In the genomic region with DNA sequence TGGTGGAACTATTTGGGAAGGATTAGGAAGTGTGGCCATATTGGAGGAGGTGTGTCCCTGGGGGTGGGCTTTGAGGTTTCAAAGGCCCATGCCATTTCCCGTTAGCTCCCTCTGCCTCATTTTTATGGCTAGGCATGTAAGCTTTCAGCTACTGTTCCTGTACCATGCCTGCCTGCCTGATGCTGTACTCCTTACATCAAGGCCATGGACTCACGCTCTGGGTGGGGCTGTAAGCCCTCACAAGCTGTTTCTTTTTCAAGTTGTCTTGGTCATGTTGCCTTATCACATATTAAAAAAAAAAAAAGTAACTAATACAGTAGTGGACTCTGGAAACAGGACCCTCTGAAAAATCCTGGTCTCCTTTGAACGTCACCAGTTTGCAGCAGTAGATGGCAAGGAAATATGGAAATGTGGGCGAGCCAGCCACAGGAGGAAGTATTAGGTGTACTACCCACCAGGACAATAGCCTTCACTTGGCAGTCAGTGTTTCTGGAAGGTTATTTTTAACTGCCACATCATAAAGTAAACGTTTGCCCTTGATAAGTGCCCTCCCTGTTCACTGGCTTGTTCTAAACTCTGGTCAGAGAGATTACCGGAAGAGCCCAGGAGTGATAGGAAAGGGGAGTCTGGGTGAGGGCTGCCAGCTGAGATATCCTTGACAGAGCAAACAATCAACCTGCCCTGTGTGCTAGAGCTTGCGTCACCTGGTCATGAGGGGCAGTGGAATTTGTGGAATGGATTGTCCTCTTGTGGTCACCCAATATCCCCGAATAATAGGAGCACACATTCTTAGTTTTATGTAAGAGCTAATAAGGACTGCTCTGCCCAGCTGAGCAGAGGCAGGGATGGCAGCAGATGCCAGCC, we compare ENCODE assay signal across 16 mouse cellular contexts.
A peak's percentile ranks its signal among the peaks of the same experiment; 100 is the strongest.
DNase-seq lines count a peak whose midpoint lies in the region; ATAC-seq and TF ChIP-seq lines count a peak whose summit lies in the region.
"Had no signal": no experiment of that assay in that cellular context is flagged by ENCODE, and none has a peak within 500 bp of the region (broad histone marks: within the 10 kb centered on the region; RNA-seq: fewer than 3 reads in every experiment).

No protein-coding gene starts in this region.

- no peaks in the 10 kb centered on the region for H3K27me3 ChIP-seq in intestine, postnatal 0 days (replicated peaks; ENCODE audit: control insufficient read depth, insufficient read depth, low read length)
- H3K27me3 ChIP-seq in lung, embryonic 16.5 days (ENCODE audit: control insufficient read depth, insufficient read depth, low read depth, low read length): no peaks in the 10 kb centered on the region
- H3K27me3 ChIP-seq in limb, embryonic 10.5 days (ENCODE audit: low read depth, poor library complexity, severe bottlenecking): no peaks in the 10 kb centered on the region
- H3K27me3 ChIP-seq: hindbrain, embryonic 13.5 days; neural tube, embryonic 13.5 days had no signal

- DNase-seq in adrenal gland, adult 2 months: peak; percentile 5
- no peak for DNase-seq in adrenal gland, postnatal 14 days
- DNase-seq in embryo, embryonic 9.5 days (ENCODE audit: extremely low spot score): no peak
- DNase-seq in limb, embryonic 10.5 days (ENCODE audit: low spot score): no peak
- no peak for DNase-seq in cerebellum, adult 8-10 months
- DNase-seq: left cerebral cortex, postnatal 4 days; right cerebral cortex, postnatal 14 days; thymus, adult 18-20 months had no signal

- TF ChIP-seq CTCF in intestine, postnatal 0 days (IDR thresholded peaks at IDR 0.05; ENCODE audit: low read depth): no peak

- WGBS in intestine, postnatal 0 days: 36% methylated on average over 8 of the region's 8 CpGs
- 39% methylated on average over 8 of the region's 8 CpGs for WGBS in lung, embryonic 16.5 days
- WGBS in limb, embryonic 10.5 days: 87% methylated on average over 8 of the region's 8 CpGs

- H3K9me3 ChIP-seq in intestine, postnatal 0 days (ENCODE audit: control insufficient read depth): no peaks in the 10 kb centered on the region
- no peaks in the 10 kb centered on the region for H3K9me3 ChIP-seq in lung, embryonic 16.5 days (ENCODE audit: control insufficient read depth, low read length)
- no peaks in the 10 kb centered on the region for H3K9me3 ChIP-seq in limb, embryonic 10.5 days (replicated peaks)
- H3K9me3 ChIP-seq: forebrain, embryonic 10.5 days; G1E; hindbrain, embryonic 13.5 days; neural tube, embryonic 13.5 days had no signal

- H3K4me1 ChIP-seq in intestine, postnatal 0 days (replicated peaks; ENCODE audit: control insufficient read depth, insufficient read depth, low read length): no peaks in the 10 kb centered on the region
- H3K4me1 ChIP-seq in lung, embryonic 16.5 days (replicated peaks; ENCODE audit: control insufficient read depth, insufficient read depth, low read length): peaks cover 6% of the 10 kb centered on the region; the same call in 1 of the 2 replicates
- peaks cover 8% of the 10 kb centered on the region; the same call in 1 of the 2 replicates for H3K4me1 ChIP-seq in limb, embryonic 10.5 days
- H3K4me1 ChIP-seq: hindbrain, embryonic 13.5 days; neural tube, embryonic 13.5 days had no signal

- H3K27ac ChIP-seq in intestine, postnatal 0 days (ENCODE audit: low read depth, low read length): peak overlapping the region; percentile 60
- H3K27ac ChIP-seq in lung, embryonic 16.5 days (ENCODE audit: low read length): peak overlapping the region; percentile 88
- H3K27ac ChIP-seq in limb, embryonic 10.5 days: no peak overlapping the region
- H3K27ac ChIP-seq: forebrain, embryonic 10.5 days; hindbrain, embryonic 13.5 days; neural tube, embryonic 13.5 days had no signal

- ATAC-seq in intestine, postnatal 0 days: peak; percentile 92
- ATAC-seq in lung, embryonic 16.5 days (ENCODE audit: low read depth): peak; percentile 96
- ATAC-seq in cerebellum, adult (ENCODE audit: insufficient number of reproducible peaks, low FRiP score, low TSS enrichment): no peak

- H3K36me3 ChIP-seq in intestine, postnatal 0 days (ENCODE audit: control insufficient read depth, insufficient read depth): no peaks in the 10 kb centered on the region
- H3K36me3 ChIP-seq in lung, embryonic 16.5 days (ENCODE audit: control insufficient read depth, insufficient read depth, low read length): no peaks in the 10 kb centered on the region
- H3K36me3 ChIP-seq in limb, embryonic 10.5 days: no peaks in the 10 kb centered on the region
- H3K36me3 ChIP-seq: forebrain, embryonic 10.5 days; G1E; hindbrain, embryonic 13.5 days; neural tube, embryonic 13.5 days had no signal

- no peak overlapping the region for H3K4me3 ChIP-seq in intestine, postnatal 0 days (ENCODE audit: low read depth, low read length)
- no peak overlapping the region for H3K4me3 ChIP-seq in lung, embryonic 16.5 days (ENCODE audit: low read length)
- no peak overlapping the region for H3K4me3 ChIP-seq in limb, embryonic 10.5 days
- H3K4me3 ChIP-seq: forebrain, embryonic 10.5 days; hindbrain, embryonic 13.5 days; neural tube, embryonic 13.5 days had no signal

- H3K9ac ChIP-seq in intestine, postnatal 0 days (ENCODE audit: low read depth, low read length): no peak overlapping the region
- no peak overlapping the region for H3K9ac ChIP-seq in lung, embryonic 16.5 days (ENCODE audit: low read length)
- H3K9ac ChIP-seq: hindbrain, embryonic 13.5 days; neural tube, embryonic 13.5 days had no signal

- H3K4me2 ChIP-seq in intestine, postnatal 0 days (replicated peaks; ENCODE audit: low read depth): no peak overlapping the region
- H3K4me2 ChIP-seq in lung, embryonic 16.5 days (ENCODE audit: low read depth, low read length): no peak overlapping the region
- H3K4me2 ChIP-seq: hindbrain, embryonic 13.5 days; midbrain, embryonic 11.5 days; neural tube, embryonic 13.5 days had no signal
